Mouse (Mus musculus) testis, adult 2 months (tissue): ENCODE measurements around the gene Parva.

Experiments
- CTCF ChIP-seq: fragments of 200-500 bp; IDR thresholded peaks from 2 replicates; pipeline ENCODE4 v1.5.1; 2012; ENCODE audit warnings: low read depth, mild to moderate bottlenecking, inconsistent platforms, low read length, moderate library complexity; ENCODE audit not compliant: control insufficient read depth, insufficient read depth, insufficient replicate concordance
- POLR2A ChIP-seq: fragments of 200-500 bp; IDR thresholded peaks from 2 replicates; pipeline ENCODE4 v1.6.1; 2012; ENCODE audit warnings: low read depth, mild to moderate bottlenecking, inconsistent platforms, low read length, moderate library complexity; ENCODE audit not compliant: control insufficient read depth

DNA sequence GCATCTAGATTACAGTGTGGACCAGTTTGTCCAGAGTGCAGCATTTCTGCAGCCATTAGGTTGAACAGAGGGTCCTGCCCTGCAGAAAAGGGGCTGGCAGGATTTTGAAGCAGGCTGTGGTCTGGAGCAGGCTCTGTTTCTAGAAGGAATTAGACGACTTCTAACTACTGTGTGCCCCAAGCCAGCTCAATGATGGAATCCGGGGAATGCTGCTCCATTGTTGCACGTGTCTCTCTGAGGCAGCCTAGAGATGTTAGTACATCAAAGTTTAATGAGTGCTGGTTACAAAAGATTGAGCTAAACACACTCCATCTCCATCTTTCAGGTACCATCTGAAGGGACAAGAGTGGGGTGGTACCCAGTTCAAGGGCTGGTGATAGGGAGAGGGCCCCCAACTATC is 85.0 kb downstream of the Parva start:
- TF ChIP-seq CTCF (no peak), POLR2A (no peak)
